Mouse (Mus musculus) MEL (cell line): ENCODE data around the gene Smarcc2. TPM values are rescaled to one million over a fixed set of nuclear protein-coding genes. Genes with fewer than 3 reads are reported as not detected.

Experiments used
- DNase-seq: peaks from one replicate; pipeline ENCODE4 v3.0.0; 2011; ENCODE audit warnings: low read depth, low spot score
- H3K27ac ChIP-seq: 2 replicates; pipeline ENCODE4 v1.5.1; 2012; ENCODE audit warnings: low read depth, mild to moderate bottlenecking, control low read depth, low read length, moderate library complexity; ENCODE audit not compliant: control insufficient read depth
- H3K27me3 ChIP-seq, 2 experiments: fragments of 150-350 bp in 1 of 2; sonication (generic) in 1 of 2; 2 replicates each; pipeline ENCODE4 v1.6.1; 2012; ENCODE audit warnings: low read length in 2 of 2, mild to moderate bottlenecking in 2 of 2, improper control_type of control experiment in 1 of 2, moderate library complexity in 1 of 2; ENCODE audit not compliant: insufficient read depth in 2 of 2, control insufficient read depth in 1 of 2
- H3K36me3 ChIP-seq, 2 experiments: 2 replicates each; pipeline ENCODE4 v1.6.1; 2012 to 2014; ENCODE audit warnings: low read length in 2 of 2, improper control_type of control experiment in 1 of 2, inconsistent platforms in 1 of 2, mild to moderate bottlenecking in 1 of 2; ENCODE audit not compliant: insufficient read depth in 2 of 2, control insufficient read depth in 1 of 2
- H3K4me1 ChIP-seq, 2 experiments: fragments of 150-350 bp in 1 of 2; sonication (generic) in 1 of 2; 2 replicates each; pipeline ENCODE4 v1.6.1; 2012; ENCODE audit warnings: low read length in 2 of 2, improper control_type of control experiment in 1 of 2, mild to moderate bottlenecking in 1 of 2; ENCODE audit not compliant: insufficient read depth in 2 of 2, control insufficient read depth in 1 of 2
- H3K4me3 ChIP-seq, 2 experiments: fragments of 150-350 bp in 1 of 2; sonication (generic) in 1 of 2; 2 replicates each; pipeline ENCODE4 v1.5.1; 2012; ENCODE audit warnings: low read depth in 2 of 2, low read length in 2 of 2, mild to moderate bottlenecking in 2 of 2, moderate library complexity in 2 of 2, control low read depth in 1 of 2, improper control_type of control experiment in 1 of 2; ENCODE audit not compliant: control insufficient read depth in 1 of 2, insufficient read depth in 1 of 2
- H3K79me2 ChIP-seq: 2 replicates; pipeline ENCODE4 v1.6.1; 2012; ENCODE audit warnings: mild to moderate bottlenecking, low read length, moderate library complexity; ENCODE audit not compliant: control insufficient read depth, poor library complexity, insufficient read depth
- H3K9ac ChIP-seq: 2 replicates; pipeline ENCODE4 v1.6.1; 2012; ENCODE audit warnings: low read depth, mild to moderate bottlenecking, control low read depth, low read length, moderate library complexity; ENCODE audit not compliant: control insufficient read depth, poor library complexity, severe bottlenecking
- H3K9me3 ChIP-seq: fragments of 150-350 bp; sonication (generic); replicated peaks from 2 replicates; pipeline ENCODE4 v1.6.1; 2012; ENCODE audit warnings: mild to moderate bottlenecking, low read length, improper control_type of control experiment, moderate library complexity; ENCODE audit not compliant: insufficient read depth
- GABPA ChIP-seq: IDR thresholded peaks from 2 replicates; pipeline ENCODE4 v1.6.1; 2012; ENCODE audit warnings: low read depth, mild to moderate bottlenecking, inconsistent platforms, low read length, improper control_type of control experiment, moderate library complexity
- GATA1 ChIP-seq: IDR thresholded peaks from 2 replicates; pipeline ENCODE4 v1.6.1; 2011; ENCODE audit warnings: low read depth, low read length, improper control_type of control experiment
- MEF2A ChIP-seq: IDR thresholded peaks from 2 replicates; pipeline ENCODE4 v1.6.1; 2014; ENCODE audit warnings: low read depth, mild to moderate bottlenecking, inconsistent platforms, low read length, improper control_type of control experiment; ENCODE audit not compliant: poor library complexity, insufficient replicate concordance, severe bottlenecking; ENCODE audit errors: extremely low read depth
- MYB ChIP-seq: IDR thresholded peaks from 2 replicates; pipeline ENCODE4 v1.6.1; 2011; ENCODE audit warnings: mild to moderate bottlenecking, low read depth, low read length, improper control_type of control experiment
- NRF1 ChIP-seq: IDR thresholded peaks from 2 replicates; pipeline ENCODE4 v1.6.1; 2014; ENCODE audit warnings: low read depth, mild to moderate bottlenecking, inconsistent platforms, low read length, improper control_type of control experiment, moderate library complexity; ENCODE audit not compliant: poor library complexity, insufficient read depth, severe bottlenecking
- SMC3 ChIP-seq: IDR thresholded peaks from 2 replicates; pipeline ENCODE4 v1.6.1; 2011; ENCODE audit warnings: low read depth, low read length, improper control_type of control experiment
- TAL1 ChIP-seq: IDR thresholded peaks from 2 replicates; pipeline ENCODE4 v1.6.1; 2012; ENCODE audit warnings: mild to moderate bottlenecking, inconsistent platforms, low read length, moderate library complexity, mixed read lengths
- UBTF ChIP-seq: IDR thresholded peaks from 2 replicates; pipeline ENCODE4 v1.6.1; 2012; ENCODE audit warnings: low read depth, mild to moderate bottlenecking, inconsistent platforms, low read length, improper control_type of control experiment, moderate library complexity, borderline replicate concordance; ENCODE audit not compliant: insufficient read depth
- USF1 ChIP-seq: IDR thresholded peaks from 2 replicates; pipeline ENCODE4 v1.6.1; 2014; ENCODE audit warnings: low read depth, mild to moderate bottlenecking, inconsistent platforms, low read length, improper control_type of control experiment, moderate library complexity
- ZC3H11A ChIP-seq: IDR thresholded peaks from 2 replicates; pipeline ENCODE4 v1.6.1; 2012; ENCODE audit warnings: low read depth, mild to moderate bottlenecking, inconsistent platforms, low read length, improper control_type of control experiment
- ZMIZ1 ChIP-seq: IDR thresholded peaks from 2 replicates; pipeline ENCODE4 v1.6.1; 2012; ENCODE audit warnings: low read depth, mild to moderate bottlenecking, inconsistent platforms, low read length, improper control_type of control experiment, moderate library complexity
- ZNF384 ChIP-seq: IDR thresholded peaks from 2 replicates; pipeline ENCODE4 v1.6.1; 2012; ENCODE audit warnings: low read depth, mild to moderate bottlenecking, inconsistent platforms, low read length, improper control_type of control experiment
- polyA plus RNA-seq, 2 experiments: library from polyadenylated mRNA; stranded (reverse) in 1 of 2; unstranded in 1 of 2; fragments of >175 nt in 1 of 2; fragments of >200 nt in 1 of 2; gene quantifications; 2 replicates each; pipeline versions ENCODE4 v1.2.1 to v1.2.4; 2012; ENCODE audit warnings: low replicate concordance in 2 of 2, low read depth in 1 of 2; ENCODE audit not compliant: insufficient read length in 2 of 2, insufficient read depth in 1 of 2, missing spikeins in 1 of 2
- total RNA-seq: library from RNA; depleted of rRNA; stranded (reverse); fragments of 300-350 nt; gene quantifications from 2 replicates; pipeline ENCODE4 v1.2.3, GENCODE M21; 2012; rRNA removed

Gene Smarcc2
- total and polyA plus RNA-seq, 3 experiments: 24.8 to 226 (median 68.8) TPM

DNA sequence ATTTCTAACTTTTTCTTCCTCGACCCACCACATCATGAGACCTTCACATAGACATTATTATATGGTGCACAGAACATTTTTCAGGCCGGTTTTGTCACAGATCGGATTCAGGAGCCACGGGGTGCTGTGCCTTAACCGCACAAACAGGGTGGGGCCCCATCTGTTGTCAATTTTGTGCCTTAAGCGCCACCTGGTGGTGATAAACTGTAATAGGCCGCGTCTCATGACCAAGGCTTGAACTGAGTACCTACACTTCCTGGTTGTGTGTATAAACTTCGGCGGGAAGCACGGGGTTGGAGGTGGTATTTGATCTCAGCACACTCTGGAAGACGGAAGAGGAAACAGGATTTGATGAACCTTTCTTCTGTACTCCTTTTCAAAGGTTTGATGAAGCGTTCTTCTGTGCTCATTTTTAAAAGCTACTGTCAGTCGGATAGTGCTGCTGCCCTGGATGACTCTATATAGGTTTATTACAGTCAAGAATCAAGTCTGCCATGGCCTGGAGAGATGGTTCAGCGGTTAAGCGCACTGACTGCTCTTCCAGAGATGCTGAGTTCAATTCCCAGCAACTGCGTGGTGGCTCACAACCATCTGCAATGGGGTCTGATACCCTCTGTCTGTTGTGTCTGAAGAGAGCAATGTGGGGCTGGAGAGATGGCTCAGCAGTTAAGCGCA lies 77.4 kb downstream of the Smarcc2 start (continued):
- peak; percentile 87 for TF ChIP-seq ZMIZ1
- peak; percentile 35; the same call in 1 of the 2 replicates for TF ChIP-seq MYB
- TF ChIP-seq GABPA: no peak

DNA sequence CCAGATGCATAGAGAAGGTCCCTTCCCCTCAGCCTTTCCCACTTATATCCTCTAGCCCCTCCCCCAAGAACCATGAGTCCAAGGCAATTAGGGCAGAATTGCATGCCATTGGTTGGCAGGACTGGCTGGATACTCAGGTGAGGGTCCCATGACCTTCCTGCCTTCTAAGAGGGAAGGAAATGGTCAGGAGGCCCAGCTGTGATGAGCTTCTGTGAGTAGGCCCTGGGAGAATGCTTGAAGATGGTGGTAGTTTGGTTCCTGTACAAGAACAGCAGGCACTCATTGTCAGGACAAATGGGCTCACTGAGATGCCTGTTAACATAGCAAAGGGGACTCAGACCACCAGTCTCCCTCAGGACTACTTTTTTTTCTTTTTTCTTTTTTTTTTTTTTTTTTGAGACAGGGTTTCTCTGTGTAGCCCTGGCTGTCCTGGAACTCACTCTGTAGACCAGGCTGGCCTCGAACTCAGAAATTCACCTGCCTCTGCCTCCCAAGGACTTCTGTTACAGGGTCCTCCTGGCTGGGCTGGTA lies 79.4 kb downstream of the Smarcc2 start:
- peaks cover 0 to 11% of the 10 kb centered on the region in 2 experiments; a peak in 2 of 4 replicates for H3K4me1 ChIP-seq
- peaks cover 0 to 6% of the 10 kb centered on the region in 2 experiments; a peak in 2 of 4 replicates for H3K36me3 ChIP-seq
- no peaks in the 10 kb centered on the region for H3K27me3 ChIP-seq
- no peaks in the 10 kb centered on the region for H3K79me2 ChIP-seq
- no peak overlapping the region for H3K4me3 ChIP-seq
- H3K9ac ChIP-seq: no peak overlapping the region
- H3K27ac ChIP-seq: no peak overlapping the region
- no peak for DNase-seq
- TF ChIP-seq GATA1 (no peak), SMC3 (no peak), ZC3H11A (no peak), MEF2A (no peak), TAL1 (no peak), NRF1 (no peak), UBTF (no peak), USF1 (no peak), ZNF384 (no peak)
- TF ChIP-seq, all 39 proteins: peak for 0
- H3K9me3 ChIP-seq: no peaks in the 10 kb centered on the region

Other genes starting within 250 kb of the Smarcc2 start
- gene Spryd4, start 247.4 kb upstream of the Smarcc2 start, total RNA-seq: 13.8 and 17.2 TPM in 2 replicates
- 10 to 100 TPM in 1 of 2 experiments, not detected in 1; 19.6 TPM for gene Spryd4, start 247.4 kb upstream of the Smarcc2 start, polyA plus RNA-seq
- gene Mip, start 233.4 kb upstream of the Smarcc2 start, total RNA-seq: not detected in 2 replicates
- under 1 TPM in 1 of 2 experiments, not detected in 1; 0.04 TPM for gene Mip, start 233.4 kb upstream of the Smarcc2 start, polyA plus RNA-seq
- 49.3 and 50.2 TPM in 2 replicates for gene Timeless, start 227.2 kb upstream of the Smarcc2 start, total RNA-seq
- 100 to 1,000 TPM in 1 of 2 experiments, 10 to 100 TPM in 1; 89.8 to 627 TPM for gene Timeless, start 227.2 kb upstream of the Smarcc2 start, polyA plus RNA-seq
- gene Apon, start 205.2 kb upstream of the Smarcc2 start, total RNA-seq: 0.27 and 0.46 TPM in 2 replicates
- under 1 TPM in 1 of 2 experiments, not detected in 1; 0.46 TPM for gene Apon, start 205.2 kb upstream of the Smarcc2 start, polyA plus RNA-seq
- gene Apof, start 190.6 kb upstream of the Smarcc2 start, total RNA-seq: not detected in 2 replicates
- not detected for gene Apof, start 190.6 kb upstream of the Smarcc2 start, polyA plus RNA-seq
- gene Stat2, start 188.7 kb upstream of the Smarcc2 start, total RNA-seq: 3.4 and 3.6 TPM in 2 replicates
- gene Stat2, start 188.7 kb upstream of the Smarcc2 start, polyA plus RNA-seq: 1 to 10 TPM in 1 of 2 experiments, not detected in 1; 6.6 TPM
- 0.12 and 0.20 TPM in 2 replicates for gene Il23a, start 160.5 kb upstream of the Smarcc2 start, total RNA-seq
- gene Il23a, start 160.5 kb upstream of the Smarcc2 start, polyA plus RNA-seq: under 1 TPM in 1 of 2 experiments, not detected in 1; 0.29 TPM
- gene Pan2, start 155.9 kb upstream of the Smarcc2 start, total RNA-seq: 6.8 and 7.9 TPM in 2 replicates
- gene Pan2, start 155.9 kb upstream of the Smarcc2 start, polyA plus RNA-seq: 10 to 100 TPM in 1 of 2 experiments, not detected in 1; 28.6 TPM
- gene Cnpy2, start 136.8 kb upstream of the Smarcc2 start, total RNA-seq: 92.4 and 98.1 TPM in 2 replicates
- 100 to 1,000 TPM in 1 of 2 experiments, not detected in 1; 107 TPM for gene Cnpy2, start 136.8 kb upstream of the Smarcc2 start, polyA plus RNA-seq
- gene Cs, start 121.5 kb upstream of the Smarcc2 start, total RNA-seq: 161 and 187 TPM in 2 replicates
- 100 to 1,000 TPM; 133 to 256 TPM for gene Cs, start 121.5 kb upstream of the Smarcc2 start, polyA plus RNA-seq
- gene Coq10a, start 90.3 kb upstream of the Smarcc2 start, total RNA-seq: 6.8 and 7.7 TPM in 2 replicates
- 10 to 100 TPM in 1 of 2 experiments, not detected in 1; 14.1 TPM for gene Coq10a, start 90.3 kb upstream of the Smarcc2 start, polyA plus RNA-seq
- 9.5 and 10.0 TPM in 2 replicates for gene Ankrd52, start 82.1 kb upstream of the Smarcc2 start, total RNA-seq
- gene Ankrd52, start 82.1 kb upstream of the Smarcc2 start, polyA plus RNA-seq: 10 to 100 TPM in 1 of 2 experiments, not detected in 1; 39.9 TPM
- not detected in 2 replicates for gene Slc39a5, start 58.0 kb upstream of the Smarcc2 start, total RNA-seq
- not detected for gene Slc39a5, start 58.0 kb upstream of the Smarcc2 start, polyA plus RNA-seq
- gene Nabp2, start 47.8 kb upstream of the Smarcc2 start, total RNA-seq: 33.7 and 39.9 TPM in 2 replicates
- 100 to 1,000 TPM; 166 to 249 TPM for gene Nabp2, start 47.8 kb upstream of the Smarcc2 start, polyA plus RNA-seq
- 25.4 and 28.1 TPM in 2 replicates for gene Rnf41, start 47.6 kb upstream of the Smarcc2 start, total RNA-seq
- 10 to 100 TPM in 1 of 2 experiments, not detected in 1; 27.4 TPM for gene Rnf41, start 47.6 kb upstream of the Smarcc2 start, polyA plus RNA-seq
- gene Myl6, start 34.9 kb downstream of the Smarcc2 start, total RNA-seq: 560 and 589 TPM in 2 replicates
- 100 to 1,000 TPM in 1 of 2 experiments, not detected in 1; 399 TPM for gene Myl6, start 34.9 kb downstream of the Smarcc2 start, polyA plus RNA-seq
- gene Myl6b, start 39.4 kb downstream of the Smarcc2 start, total RNA-seq: 1.8 and 2.6 TPM in 2 replicates
- gene Myl6b, start 39.4 kb downstream of the Smarcc2 start, polyA plus RNA-seq: 10 to 100 TPM in 1 of 2 experiments, not detected in 1; 18.8 TPM
- 35.1 and 35.9 TPM in 2 replicates for gene Esyt1, start 66.6 kb downstream of the Smarcc2 start, total RNA-seq
- gene Esyt1, start 66.6 kb downstream of the Smarcc2 start, polyA plus RNA-seq: 10 to 100 TPM; 53.4 to 57.0 TPM
- gene Zc3h10, start 88.5 kb downstream of the Smarcc2 start, total RNA-seq: 14.2 and 14.6 TPM in 2 replicates
- gene Zc3h10, start 88.5 kb downstream of the Smarcc2 start, polyA plus RNA-seq: 10 to 100 TPM in 1 of 2 experiments, not detected in 1; 17.3 TPM
- 6,649 and 6,931 TPM in 2 replicates for gene Rpl41, start 90.1 kb downstream of the Smarcc2 start, total RNA-seq
- gene Rpl41, start 90.1 kb downstream of the Smarcc2 start, polyA plus RNA-seq: over 10,000 TPM in 1 of 2 experiments, 100 to 1,000 TPM in 1; 274 to 10,905 TPM
- gene Pa2g4, start 106.7 kb downstream of the Smarcc2 start, total RNA-seq: 232 and 235 TPM in 2 replicates
- gene Pa2g4, start 106.7 kb downstream of the Smarcc2 start, polyA plus RNA-seq: 100 to 1,000 TPM; 298 to 663 TPM
- 0.39 and 0.42 TPM in 2 replicates for gene Erbb3, start 130.4 kb downstream of the Smarcc2 start, total RNA-seq
- under 1 TPM in 1 of 2 experiments, not detected in 1; 0.29 TPM for gene Erbb3, start 130.4 kb downstream of the Smarcc2 start, polyA plus RNA-seq
- 2,338 and 2,523 TPM in 2 replicates for gene Rps26, start 167.5 kb downstream of the Smarcc2 start, total RNA-seq
- gene Rps26, start 167.5 kb downstream of the Smarcc2 start, polyA plus RNA-seq: 1,000 to 10,000 TPM in 1 of 2 experiments, not detected in 1; 2,530 TPM
- not detected in 2 replicates for gene Ikzf4, start 186.7 kb downstream of the Smarcc2 start, total RNA-seq
- gene Ikzf4, start 186.7 kb downstream of the Smarcc2 start, polyA plus RNA-seq: under 1 TPM in 1 of 2 experiments, not detected in 1; 0.03 TPM
- 4.7 and 4.9 TPM in 2 replicates for gene Suox, start 214.8 kb downstream of the Smarcc2 start, total RNA-seq
- gene Suox, start 214.8 kb downstream of the Smarcc2 start, polyA plus RNA-seq: 1 to 10 TPM in 1 of 2 experiments, not detected in 1; 7.2 TPM
- 16.2 and 18.7 TPM in 2 replicates for gene Rab5b, start 237.0 kb downstream of the Smarcc2 start, total RNA-seq
- 10 to 100 TPM; 23.3 to 45.7 TPM for gene Rab5b, start 237.0 kb downstream of the Smarcc2 start, polyA plus RNA-seq
- gene Pmel, start 244.9 kb downstream of the Smarcc2 start, total RNA-seq: 0.13 and 0.15 TPM in 2 replicates
- under 1 TPM in 1 of 2 experiments, not detected in 1; 0.45 TPM for gene Pmel, start 244.9 kb downstream of the Smarcc2 start, polyA plus RNA-seq
- 34.2 and 40.5 TPM in 2 replicates for gene Cdk2, start 245.8 kb downstream of the Smarcc2 start, total RNA-seq
- gene Cdk2, start 245.8 kb downstream of the Smarcc2 start, polyA plus RNA-seq: 10 to 100 TPM in 1 of 2 experiments, not detected in 1; 72.4 TPM